Mouse (Mus musculus) splenic B cell, adult 2 months (primary cell): ENCODE results near the gene Robo1.

Experiments used
- DNase-seq: peaks from one replicate; pipeline ENCODE4 v3.0.0-alpha.2; 2011; ENCODE audit warnings: low read depth, low spot score
- H3K27me3 ChIP-seq: 2 replicates; pipeline ENCODE4 v1.6.1; 2012; ENCODE audit warnings: mild to moderate bottlenecking, low read length, moderate library complexity, mixed read lengths; ENCODE audit not compliant: control insufficient read depth, poor library complexity, insufficient read depth, severe bottlenecking
- H3K36me3 ChIP-seq: 2 replicates; pipeline ENCODE4 v1.6.1; 2012; ENCODE audit warnings: mild to moderate bottlenecking, low read length, moderate library complexity, mixed read lengths; ENCODE audit not compliant: control insufficient read depth, poor library complexity, insufficient read depth, severe bottlenecking

Robo1 gene

DNA sequence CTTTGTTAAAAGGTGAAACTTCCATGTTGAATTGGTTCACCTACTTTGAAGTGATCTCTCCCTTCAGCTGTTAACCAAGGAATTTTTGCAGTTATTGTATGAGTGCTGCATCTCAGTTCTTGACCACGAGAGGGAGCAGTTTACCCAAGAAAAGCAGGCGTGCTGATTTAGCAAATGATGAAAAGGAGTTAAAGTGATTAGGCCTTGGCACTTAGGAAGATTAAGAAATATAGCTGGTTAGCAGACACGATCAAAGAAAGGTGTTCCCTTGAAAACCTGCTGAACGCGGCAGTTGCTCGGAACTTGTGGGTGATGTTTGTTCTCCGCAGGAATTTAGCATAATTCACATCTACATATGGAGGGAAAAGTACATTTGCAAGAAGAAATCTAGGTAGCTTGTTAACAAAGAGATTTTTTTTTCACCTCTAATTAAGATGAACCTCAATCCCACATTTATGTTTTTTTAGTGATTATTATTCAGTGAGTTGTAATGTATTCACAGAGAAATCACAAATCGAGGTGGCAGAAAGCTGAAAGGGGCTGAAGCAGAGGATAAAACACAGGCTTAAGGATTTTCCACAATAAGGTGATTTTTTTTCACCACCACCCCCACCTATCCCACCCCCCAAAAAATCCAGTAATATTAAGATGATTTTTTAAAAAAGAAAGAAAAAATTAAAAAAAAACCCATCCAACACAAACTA, 687.3 kb downstream of the Robo1 start:
- H3K36me3 ChIP-seq, result no peaks in the 10 kb centered on the region
- no peaks in the 10 kb centered on the region for H3K27me3 ChIP-seq
- no peak for DNase-seq

- Histone ChIP-seq H3K27me3 (no peaks in the 10 kb centered on the region), H3K36me3 (no peaks in the 10 kb centered on the region)
- DNase-seq, result no peak
Observed at GRCm38 (mm10) chr16:72995955-72996535, 687.9 kb downstream of the Robo1 start.

DNA sequence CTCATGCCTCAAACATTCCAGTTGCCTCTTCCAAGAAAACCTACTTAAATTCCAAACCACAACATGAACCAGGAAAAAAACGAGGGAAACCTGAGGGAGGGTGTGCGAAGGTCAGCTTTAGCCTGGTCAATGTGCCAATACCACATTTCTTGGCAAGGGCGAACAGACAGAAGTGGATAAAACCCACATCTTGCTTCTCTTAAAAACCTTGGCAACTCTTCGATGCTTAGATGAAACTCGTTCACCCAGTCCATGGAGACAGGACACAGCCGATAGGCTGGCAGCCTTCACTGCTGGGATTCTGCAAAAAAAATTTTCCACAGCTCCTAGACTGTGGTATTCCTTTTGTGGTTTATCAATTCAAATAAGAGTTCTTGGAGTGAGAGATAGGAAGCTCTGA, 690.6 kb downstream of the Robo1 start:
- no peaks in the 10 kb centered on the region for H3K27me3 ChIP-seq
- H3K36me3 ChIP-seq, result no peaks in the 10 kb centered on the region
- no peak for DNase-seq

DNA sequence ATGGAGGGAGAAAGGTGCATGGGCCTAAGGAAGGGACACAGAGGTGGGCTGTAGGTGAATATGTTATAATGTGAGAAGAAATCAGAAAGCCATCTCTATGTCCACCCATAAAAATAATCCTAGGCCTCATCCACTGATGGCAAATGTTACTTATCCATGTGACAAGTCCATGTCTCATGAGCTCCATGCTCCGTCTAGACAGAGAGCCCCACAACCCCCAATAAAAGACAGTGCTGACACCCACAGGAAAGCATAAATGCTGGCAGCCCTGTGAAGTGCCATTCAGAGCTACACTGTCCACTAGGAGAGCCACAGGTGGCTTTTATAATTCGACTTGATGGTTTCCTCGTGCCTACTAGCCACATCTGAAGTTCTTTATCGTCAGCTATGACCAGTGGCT, 694.6 kb downstream of the Robo1 start:
- DNase-seq, result no peak
- Histone ChIP-seq H3K36me3 (no peaks in the 10 kb centered on the region), H3K27me3 (no peaks in the 10 kb centered on the region)

- H3K27me3 ChIP-seq, result no peaks in the 10 kb centered on the region
- no peak for DNase-seq
Observed at GRCm38 (mm10) chr16:73004601-73005000, 696.5 kb downstream of the Robo1 start.

GRCm38 (mm10) chr16:73005831-73006230, 697.7 kb downstream of the Robo1 start:
- Histone ChIP-seq H3K36me3 (no peaks in the 10 kb centered on the region), H3K27me3 (no peaks in the 10 kb centered on the region)
- no peak for DNase-seq

More at GRCm38 (mm10) chr16:73004601-73005000, 696.5 kb downstream of the Robo1 start:
- H3K36me3 ChIP-seq, result no peaks in the 10 kb centered on the region

GRCm38 (mm10) chr16:73007434-73007833, 699.3 kb downstream of the Robo1 start:
- DNase-seq, result no peak
- H3K36me3 ChIP-seq, result no peaks in the 10 kb centered on the region
- H3K27me3 ChIP-seq, result no peaks in the 10 kb centered on the region

- Histone ChIP-seq H3K27me3 (no peaks in the 10 kb centered on the region), H3K36me3 (no peaks in the 10 kb centered on the region)
- no peak for DNase-seq
Observed at GRCm38 (mm10) chr16:73011313-73011712, 703.2 kb downstream of the Robo1 start.

- DNase-seq, result no peak
- no peaks in the 10 kb centered on the region for H3K27me3 ChIP-seq
- no peaks in the 10 kb centered on the region for H3K36me3 ChIP-seq
Observed at GRCm38 (mm10) chr16:73012926-73013325, 704.8 kb downstream of the Robo1 start.

GRCm38 (mm10) chr16:73014544-73014943, 706.4 kb downstream of the Robo1 start:
- Histone ChIP-seq H3K36me3 (no peaks in the 10 kb centered on the region), H3K27me3 (no peaks in the 10 kb centered on the region)
- DNase-seq, result no peak

DNA sequence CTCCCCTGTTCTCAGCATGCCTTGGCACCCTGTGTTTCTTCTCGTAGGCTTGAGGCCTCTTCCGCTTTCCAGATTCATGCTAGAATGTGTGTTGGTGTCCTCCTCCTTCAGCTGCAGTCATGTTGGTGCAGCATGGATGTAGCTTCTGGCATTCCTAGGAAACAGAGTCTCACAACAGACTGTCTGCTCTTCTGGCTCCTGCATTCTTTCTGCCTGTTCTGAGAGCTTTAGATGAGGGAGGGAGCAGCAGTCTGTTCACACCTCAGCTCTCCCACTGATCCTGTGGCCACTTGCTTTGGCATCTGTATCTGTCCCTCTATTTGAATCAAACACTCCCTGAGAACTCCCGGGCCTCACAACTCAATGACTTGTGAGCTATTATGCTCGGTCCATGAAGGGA, 707.9 kb downstream of the Robo1 start:
- H3K36me3 ChIP-seq, result no peaks in the 10 kb centered on the region
- no peaks in the 10 kb centered on the region for H3K27me3 ChIP-seq
- DNase-seq, result no peak

DNA sequence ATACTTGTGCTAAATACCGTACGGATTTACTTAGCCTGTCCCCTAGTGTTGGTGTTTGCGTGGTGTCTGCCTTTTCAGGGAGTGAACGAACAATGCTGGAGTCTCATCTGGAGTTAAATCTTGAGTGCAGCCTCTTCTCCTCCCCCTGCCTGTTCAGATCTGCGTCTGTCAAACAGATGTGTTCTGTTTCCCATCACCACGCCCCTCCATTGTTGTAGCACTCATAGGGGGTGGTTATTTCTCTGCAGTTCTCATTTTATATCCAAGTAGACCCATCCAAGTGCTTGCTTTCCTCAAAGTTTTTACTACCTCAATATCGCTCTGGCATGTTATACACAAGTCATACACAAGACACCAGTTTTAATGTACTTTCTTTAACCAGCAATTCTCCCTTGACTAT, 708.7 kb downstream of the Robo1 start:
- H3K36me3 ChIP-seq, result no peaks in the 10 kb centered on the region
- no peaks in the 10 kb centered on the region for H3K27me3 ChIP-seq
- no peak for DNase-seq

DNA sequence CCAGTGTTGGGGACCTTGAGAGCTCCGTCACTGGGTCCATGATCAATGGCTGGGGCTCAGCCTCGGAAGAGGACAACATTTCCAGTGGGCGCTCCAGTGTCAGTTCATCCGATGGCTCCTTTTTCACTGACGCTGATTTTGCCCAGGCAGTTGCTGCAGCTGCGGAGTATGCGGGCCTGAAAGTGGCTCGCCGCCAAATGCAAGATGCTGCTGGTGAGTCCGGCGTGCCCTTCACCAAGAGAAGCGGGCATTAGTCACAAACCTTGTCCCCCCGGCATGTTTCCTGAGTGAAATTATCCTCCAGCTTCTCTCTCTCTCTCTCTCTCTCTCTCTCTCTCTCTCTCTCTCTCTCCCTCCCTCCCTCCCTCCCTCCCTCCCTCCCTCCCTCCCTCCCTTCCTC, 716.2 kb downstream of the Robo1 start:
- no peak for DNase-seq
- Histone ChIP-seq H3K27me3 (no peaks in the 10 kb centered on the region), H3K36me3 (no peaks in the 10 kb centered on the region)

DNA sequence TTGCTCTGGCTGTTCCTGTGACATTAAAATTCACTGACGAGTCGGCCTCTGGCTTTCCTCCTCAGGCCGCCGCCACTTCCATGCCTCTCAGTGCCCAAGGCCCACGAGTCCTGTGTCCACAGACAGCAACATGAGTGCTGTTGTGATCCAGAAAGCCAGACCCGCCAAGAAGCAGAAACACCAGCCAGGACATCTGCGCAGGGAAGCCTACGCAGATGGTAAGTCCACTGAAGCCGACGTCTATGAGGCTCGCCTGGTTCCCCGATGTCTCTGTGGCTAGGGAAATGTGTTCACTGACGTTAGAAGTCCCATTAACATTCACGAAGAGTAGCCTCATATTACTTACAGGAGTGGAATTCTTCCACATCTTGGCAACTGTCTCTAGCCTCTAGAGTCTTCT, 719.6 kb downstream of the Robo1 start:
- Histone ChIP-seq H3K36me3 (no peaks in the 10 kb centered on the region), H3K27me3 (no peaks in the 10 kb centered on the region)
- DNase-seq, result no peak

DNA sequence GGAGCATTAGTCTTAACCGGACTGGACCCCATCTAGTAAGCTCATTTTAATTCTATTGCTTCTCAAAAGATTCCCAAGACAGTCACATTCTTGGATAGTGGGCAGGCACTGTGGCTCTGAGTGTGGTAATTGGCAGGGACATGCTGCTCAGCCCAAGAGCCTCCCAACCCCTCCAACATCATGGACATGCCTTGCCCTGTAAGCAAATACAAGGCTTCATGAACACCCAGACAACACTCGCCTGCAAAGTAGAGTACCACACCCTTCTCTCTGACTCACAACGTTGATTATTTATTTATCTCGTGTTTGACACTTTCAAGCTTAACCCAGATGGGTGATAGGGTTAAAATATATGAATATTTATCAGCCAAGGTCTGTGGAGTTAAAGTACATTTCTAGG, 722.9 kb downstream of the Robo1 start:
- Histone ChIP-seq H3K27me3 (no peaks in the 10 kb centered on the region), H3K36me3 (no peaks in the 10 kb centered on the region)
- DNase-seq, result no peak
